Mouse (Mus musculus): ENCODE results near the gene Osbp2. TPM values are rescaled to one million over a fixed set of nuclear protein-coding genes. Genes with fewer than 3 reads are reported as not detected.
A peak's percentile ranks its signal among the peaks of the same experiment; 100 is the strongest.

Osbp2 gene
- total RNA-seq, 2 experiments from 2014 or later: 2.2 to 2.5 TPM

DNA sequence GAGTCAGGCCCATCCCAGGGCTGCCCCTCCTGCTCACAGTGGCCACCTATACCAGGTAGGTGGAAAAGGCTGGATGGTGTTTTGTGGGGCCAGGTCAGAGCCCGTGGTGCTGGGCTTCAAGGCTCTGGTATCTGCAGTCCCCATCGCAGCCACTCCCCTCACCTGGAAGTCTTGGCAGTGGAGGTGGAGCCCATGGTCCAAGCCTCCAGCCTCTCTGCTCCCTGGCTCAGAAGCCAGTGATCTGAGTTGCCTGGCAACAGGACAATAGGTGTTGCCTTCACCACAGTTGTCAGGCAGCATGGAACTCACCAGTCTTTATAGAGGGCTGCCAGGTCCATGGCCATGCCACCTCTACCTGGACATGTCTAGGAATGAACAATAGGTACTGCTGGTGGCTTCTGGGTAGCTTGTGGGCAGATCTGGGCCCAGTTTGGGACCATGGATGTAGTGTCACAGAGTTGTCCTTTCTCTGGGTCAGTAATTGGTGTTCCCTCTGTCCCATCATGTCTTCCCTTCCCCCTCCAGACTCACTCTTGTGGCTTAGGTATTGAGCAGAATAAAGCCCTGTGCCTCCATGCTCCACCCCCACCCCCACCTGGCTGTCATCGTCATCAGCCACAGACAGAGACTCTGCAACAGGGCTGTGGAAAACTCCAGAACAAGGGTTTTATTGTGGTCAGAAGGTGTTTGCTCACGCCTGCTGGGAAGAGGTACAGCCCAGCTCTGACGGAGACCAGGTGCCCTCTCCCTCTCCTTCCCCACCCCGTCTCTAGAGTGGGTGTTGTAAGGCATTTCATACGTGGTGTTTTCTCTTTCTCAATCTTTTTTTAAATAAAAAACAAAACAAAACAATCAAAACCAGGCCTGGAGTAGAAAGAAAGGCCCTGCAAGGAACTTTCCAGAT, 160.4 kb downstream of the Osbp2 start:
- no peak for DNase-seq

DNA sequence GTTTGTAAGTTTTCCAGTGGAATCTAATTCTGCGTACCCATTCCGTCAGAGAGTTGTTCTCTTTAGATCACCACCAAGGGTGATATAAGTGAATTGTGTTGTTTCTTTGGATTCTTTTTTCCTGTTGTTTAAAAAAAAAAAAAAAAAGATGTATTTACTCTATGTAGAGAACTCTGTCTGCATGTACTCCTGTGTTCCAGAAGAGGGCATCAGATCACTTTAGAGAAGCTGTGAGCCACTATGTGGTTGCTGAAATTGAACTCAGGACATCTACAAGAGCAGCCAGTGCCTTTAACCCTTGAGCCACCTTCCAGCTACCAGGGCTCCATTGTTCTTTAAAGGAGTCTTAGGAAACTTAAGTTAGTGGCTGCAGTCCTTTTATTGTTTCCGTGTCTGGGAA, 166.3 kb downstream of the Osbp2 start:
- no peak for DNase-seq

DNA sequence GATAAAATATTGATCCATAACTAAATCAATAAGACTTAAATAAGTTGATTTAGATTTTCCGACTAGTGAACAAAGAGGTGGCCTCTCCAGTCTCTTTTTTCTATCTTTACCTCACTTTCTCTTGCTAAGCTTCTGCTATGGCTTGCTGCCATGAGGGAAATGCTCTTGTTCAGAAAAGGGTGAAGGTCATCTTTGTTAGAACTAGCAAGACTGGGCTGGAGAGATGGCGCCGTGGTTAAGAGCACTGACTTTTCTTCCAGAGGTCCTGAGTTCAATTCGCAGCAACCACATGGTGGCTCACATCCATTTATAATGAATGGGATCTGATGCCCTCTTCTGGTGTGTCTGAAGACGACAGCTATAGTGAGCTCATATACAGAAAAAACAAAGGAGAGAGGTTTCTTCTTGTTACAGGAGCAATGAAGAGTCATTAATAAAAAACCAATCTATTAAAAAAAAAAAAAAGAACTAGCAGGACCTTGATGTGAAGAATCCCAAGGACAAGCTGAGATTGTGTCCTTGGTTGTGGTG, 167.6 kb downstream of the Osbp2 start:
- peak; percentile 40 to 47 for DNase-seq

DNA sequence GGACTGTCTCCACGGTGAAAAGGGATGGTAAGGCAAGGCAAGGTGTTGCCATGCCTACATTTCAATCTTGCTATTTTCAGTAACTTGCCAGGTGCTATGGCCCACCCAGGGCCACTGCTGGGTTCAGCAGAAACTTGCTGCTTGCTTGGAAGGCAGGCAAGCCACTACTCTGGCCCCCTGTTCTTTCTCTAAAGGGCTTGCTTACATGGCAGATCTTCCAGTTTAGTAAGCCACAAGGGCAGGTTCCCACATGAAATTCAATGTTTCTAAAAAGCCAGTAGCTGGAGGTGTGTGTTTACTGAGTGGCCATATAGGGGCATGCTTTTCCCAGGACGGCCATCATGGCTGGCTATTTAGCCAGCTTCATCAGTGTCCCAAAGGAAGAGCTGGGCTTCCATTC, 172.0 kb downstream of the Osbp2 start:
- no peak for DNase-seq

DNA sequence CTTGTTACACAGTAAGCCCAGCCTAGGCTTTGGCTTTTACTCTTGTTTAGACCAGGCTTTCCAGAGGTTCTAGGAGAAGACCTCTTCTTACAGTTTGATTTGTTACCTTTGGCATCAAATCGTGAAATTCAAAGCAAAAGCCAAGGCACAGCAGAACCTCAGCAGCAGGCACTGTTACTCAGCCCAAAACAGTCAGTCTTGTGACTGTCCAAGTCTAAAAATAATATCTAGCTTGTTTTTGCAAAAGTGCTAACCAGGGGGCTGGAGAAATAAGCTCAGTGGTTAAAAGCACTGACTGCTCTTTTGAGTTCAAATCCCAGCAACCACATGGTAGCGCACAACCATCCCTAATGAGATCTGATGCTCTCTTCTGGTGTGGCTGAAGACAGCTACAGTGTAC, 176.8 kb downstream of the Osbp2 start:
- peak in 1 of 2 experiments; percentile 33 for DNase-seq

DNA sequence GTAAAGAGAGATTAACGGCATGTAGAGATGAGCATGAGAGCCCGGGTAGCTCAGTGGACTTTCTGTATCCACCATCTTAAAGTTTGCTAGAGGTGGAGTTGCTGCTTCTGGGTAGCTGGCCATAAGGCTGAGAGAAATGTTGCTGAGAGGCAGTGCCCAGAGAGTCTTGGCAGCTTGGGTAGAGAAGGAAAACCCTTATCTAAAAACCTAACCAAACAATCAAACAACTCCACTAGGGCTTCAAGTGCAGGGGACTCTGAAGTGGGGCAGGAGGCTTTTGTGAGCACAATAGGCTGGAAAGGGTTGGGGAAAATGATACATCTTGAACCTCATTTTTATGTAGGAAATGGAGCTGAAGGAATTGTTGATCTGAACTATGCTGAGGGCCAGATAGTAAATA, 177.4 kb downstream of the Osbp2 start:
- no peak for DNase-seq

DNA sequence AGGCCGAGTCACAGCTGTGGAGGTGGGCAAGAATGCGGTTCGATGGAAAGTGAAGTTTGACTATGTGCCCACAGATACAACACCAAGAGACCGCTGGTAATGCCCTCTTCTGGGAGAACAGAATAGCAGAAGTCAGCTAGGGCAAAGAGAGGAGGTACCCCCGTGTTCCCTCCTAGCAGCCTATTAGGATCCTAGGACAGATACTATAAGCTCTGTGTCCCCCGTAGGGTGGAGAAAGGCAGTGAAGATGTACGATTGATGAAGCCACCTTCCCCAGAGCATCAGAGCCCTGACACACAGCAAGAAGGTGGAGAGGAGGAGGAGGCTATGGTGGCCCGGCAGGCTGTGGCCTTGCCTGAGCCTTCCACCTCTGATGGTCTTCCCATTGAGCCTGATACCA, 178.3 kb downstream of the Osbp2 start:
- no peak for DNase-seq

DNA sequence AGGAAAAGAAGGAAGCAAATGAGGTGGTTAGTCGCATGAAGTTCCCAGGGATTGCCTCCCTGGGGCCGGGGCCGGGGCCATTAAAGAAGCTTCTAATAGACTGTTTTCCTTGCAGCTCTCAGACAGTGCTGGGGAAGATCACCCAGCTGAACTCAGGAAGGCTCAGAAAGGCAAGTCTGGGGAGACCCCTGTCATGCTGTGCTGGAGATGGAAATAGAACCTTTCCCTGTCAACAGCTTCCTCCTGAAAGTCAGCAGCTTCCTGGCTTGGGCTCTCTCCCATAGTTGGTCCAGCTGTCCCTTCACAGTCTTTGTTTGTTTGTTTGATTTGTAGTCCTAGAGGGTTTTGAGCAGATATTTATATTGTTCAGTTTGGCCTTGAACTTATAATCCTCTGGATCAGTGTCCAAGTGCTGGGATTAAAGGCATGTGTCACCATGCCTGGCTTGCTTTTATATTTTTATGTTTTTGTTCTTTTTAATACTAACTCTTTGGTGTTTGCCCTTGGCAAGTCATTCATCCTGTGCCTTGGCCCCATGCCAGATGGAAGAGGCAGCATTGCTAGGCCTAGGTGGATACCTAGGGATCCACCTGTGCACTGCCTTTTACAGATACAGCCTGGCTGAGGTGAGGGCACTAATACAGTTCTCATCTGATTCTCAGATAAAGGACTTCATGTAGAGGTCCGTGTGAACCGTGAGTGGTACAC, 178.8 kb downstream of the Osbp2 start:
- peak; percentile 69 to 76 for DNase-seq

DNA sequence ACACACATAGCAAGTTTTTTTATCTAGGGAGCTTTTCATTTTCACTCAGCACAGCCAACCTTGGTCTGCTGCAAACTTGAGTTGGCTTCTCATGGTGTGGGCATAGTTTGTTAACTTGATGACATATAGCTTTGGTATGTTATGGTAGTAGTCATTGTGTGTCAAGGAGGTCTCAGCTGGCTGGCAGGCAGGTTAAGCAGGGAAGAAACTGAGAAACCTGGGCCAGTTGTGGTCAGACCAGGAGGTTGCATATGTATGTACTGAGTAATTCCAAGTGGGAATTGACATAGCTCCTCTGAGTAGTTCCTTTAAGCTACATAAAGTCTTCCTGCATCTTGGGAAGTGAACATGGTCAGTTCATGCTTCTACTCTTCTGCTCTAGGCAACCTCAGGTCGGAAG, 179.5 kb downstream of the Osbp2 start:
- DNase-seq: no peak

DNA sequence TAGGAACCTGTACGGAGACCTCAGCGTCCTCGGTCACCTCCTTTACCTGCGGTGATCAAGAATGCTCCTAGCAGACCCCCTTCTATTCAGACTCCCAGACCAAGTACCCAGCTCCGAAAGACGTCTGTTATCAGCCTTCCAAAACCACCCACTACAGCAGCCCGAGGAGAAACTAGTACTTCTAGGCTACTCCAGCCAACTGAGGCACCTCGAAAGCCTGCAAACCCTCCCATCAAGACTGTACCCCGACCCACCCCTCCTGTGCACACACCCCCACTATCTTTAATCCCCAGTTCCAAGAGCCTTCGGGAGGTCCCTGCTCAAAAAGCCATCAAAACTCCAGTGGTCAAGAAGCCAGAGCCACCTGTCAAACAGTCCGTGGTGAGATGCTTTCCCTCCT, 180.0 kb downstream of the Osbp2 start:
- no peak for DNase-seq

DNA sequence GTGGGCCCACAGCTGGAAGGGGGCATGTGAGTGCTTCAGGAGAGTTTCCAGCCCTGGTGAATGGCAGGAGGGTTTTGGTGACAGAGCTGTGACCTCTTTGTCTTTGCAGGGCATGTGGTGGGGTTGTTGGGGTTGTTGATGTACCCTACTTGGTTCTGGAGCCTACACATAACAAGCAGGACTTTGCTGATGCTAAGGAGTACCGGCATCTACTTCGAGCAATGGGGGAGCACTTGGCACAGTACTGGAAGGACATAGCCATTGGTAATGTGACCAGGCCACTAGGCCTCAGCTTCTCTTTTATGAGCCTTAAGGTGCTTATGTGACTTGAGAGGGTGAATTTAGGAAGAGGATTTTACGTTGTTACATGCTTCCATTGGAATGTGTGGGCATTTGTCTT, 183.9 kb downstream of the Osbp2 start:
- DNase-seq: no peak

DNA sequence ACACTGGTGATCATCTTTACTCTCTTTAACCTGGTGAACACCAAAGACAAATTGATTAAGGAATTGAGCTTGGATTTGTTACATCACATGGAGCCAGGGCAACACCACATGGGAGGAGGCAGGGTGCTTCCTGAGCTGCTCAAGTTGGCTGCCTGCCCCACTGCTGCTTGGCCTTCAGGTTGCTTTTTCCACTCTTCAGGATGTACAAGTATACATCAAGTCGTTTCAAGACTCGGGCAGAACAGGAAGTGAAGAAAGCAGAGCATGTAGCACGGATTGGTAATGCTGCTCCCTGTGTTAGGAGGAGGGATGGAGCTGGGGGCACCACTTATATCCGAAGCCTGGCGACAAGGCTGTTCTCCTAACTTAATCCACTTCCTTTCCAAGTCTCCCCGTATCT, 186.5 kb downstream of the Osbp2 start:
- DNase-seq: peak; percentile 33 to 61

DNA sequence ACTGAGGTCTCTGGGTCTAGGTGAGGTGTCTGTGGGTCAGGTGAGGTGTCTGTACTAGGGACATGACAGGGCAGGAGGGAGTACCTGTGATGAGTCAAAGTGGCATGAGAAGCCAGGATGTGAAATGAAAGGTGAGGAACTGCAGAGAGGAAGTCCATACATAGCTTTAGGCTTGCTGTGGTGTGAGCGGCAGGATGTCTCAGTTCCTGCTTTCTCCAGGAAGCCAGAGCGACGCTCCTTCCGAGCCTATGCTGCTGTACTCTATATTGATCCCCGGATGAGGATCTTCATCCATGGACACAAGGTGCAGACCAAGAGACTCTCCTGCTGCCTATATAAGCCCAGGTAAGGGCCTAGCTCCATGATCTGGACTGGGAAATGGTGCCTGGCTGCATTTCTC, 187.3 kb downstream of the Osbp2 start:
- no peak for DNase-seq

DNA sequence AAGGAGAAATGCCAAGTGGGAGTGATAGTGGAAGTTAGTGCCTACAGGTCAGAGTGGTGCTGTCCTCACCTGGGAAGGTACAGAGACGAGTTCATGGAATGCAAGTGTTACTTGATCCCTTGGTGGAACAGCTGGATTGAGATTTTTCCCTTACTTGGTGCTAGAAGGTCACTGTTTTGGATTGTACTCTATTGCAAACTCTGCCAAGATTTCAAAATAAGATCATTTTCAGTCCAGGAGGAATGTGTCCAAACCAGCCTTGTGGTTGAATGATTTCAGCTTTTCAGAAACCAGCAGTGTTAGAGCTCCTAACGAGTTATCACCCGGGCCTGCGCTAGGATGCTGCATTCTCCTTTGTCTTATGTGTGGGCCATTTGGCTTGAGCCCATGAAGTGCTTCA, 189.2 kb downstream of the Osbp2 start:
- no peak for DNase-seq

DNA sequence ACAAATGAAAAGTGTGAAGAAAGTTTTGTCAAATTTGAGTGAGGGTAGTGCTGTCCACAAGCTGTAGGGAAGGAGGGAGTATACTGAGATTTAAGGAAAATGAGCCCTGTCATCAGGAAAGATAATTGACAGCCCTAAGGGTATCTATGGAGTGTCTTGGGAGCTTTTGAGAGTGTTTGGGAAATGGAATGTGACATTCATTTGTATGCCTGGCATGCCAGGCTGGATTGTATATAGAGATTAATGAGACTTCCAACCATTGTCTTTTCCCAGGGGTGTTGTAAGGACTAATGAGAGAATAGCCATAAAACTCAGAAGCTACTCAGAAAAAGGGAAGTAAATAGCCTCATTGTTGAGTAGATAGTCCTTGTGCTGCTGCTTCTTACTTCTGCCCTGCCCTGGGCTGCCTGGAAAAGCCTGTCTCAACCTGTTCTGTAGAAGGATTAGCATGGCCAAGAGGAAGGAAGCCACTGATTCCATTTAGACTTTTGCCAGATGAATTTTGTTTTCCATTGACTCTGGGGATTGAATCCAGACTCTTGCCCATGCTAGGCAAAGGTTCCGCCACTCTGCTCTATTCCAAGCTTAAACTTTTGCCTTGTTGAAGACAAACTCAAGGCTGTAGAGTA, 192.6 kb downstream of the Osbp2 start:
- DNase-seq: no peak

DNA sequence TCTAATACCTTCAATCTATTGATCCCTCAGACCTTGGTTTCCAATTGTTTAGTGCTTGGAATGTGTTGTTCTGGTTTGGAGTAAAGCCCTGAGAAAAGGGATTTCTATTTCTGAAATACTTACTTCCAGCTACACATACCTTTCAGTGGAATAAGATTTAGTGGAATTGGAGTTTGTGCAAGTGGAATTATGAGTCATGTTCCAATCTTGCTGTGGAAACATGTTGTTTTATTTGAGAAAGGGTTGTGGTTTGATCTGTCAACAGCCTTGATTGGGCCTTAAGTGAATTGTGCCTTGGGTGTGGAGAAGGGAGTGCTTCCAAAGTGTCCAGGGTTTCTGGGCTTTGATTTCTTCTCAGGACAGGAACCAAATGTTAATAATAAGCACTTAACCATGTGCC, 193.9 kb downstream of the Osbp2 start:
- DNase-seq: no peak

DNA sequence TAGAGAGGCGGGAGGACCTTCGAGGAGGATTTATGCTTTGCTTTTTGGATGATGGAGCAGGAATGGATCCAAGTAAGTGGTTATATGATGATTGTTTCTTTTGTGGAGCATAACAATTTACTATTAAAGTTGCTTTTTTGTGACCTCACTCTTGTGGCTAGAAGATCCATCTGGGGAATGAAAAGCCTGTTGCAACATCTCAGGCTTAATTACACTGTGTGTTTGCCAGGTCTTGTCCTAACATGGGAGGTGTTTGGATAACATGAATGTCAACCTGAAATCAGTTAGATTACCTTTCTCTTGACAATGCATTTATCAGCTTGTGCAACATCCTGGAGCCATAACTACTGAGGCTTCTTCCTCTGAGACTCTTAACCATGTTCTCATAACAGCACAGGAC, 194.9 kb downstream of the Osbp2 start:
- no peak for DNase-seq

DNA sequence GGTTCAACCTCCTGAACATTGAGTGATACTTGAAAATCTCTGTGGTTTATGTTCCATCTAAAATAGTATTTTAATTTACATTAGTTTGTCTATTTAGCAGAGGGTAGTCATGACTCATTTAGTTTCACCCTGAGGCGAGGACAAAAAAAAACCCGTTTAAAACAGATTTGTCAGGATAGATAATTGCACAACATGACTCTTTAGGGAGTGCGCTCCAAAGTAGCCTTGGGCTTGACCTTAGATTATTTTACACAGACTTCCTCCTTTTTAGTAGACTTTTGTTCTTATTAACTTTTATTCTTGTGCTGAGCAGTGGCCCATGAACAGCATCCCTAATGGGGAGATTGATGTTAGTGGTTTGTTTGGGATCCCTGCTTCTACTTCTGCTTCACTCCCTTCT, 196.2 kb downstream of the Osbp2 start:
- DNase-seq: peak in 1 of 2 experiments; percentile 17

DNA sequence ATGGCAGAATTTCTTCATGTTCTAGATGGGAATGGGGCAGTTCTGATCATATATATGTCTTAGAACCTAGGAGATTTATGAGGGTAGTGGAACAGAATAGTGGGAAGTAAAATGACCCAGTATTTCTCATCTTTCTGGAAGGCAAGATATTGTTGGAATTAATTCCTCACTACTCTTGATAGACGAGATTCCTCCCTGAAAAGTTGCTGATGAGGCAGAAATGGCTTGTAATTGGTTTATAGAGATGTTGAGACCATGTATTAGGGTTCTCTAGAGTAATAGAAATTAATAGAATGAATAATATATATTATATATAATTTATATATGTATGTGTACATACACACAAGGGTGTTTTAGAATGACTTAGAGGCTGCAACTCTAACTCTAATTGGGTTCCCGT, 201.7 kb downstream of the Osbp2 start:
- no peak for DNase-seq

Measured in adrenal gland, postnatal 36 days (tissue).